Mouse (Mus musculus) erythroblast, embryonic 14.5 days (primary cell): Measurements from ENCODE around the gene Wwp2. TPM values are rescaled to one million over a fixed set of nuclear protein-coding genes. Genes with fewer than 3 reads are reported as not detected.
A peak's percentile ranks its signal among the peaks of the same experiment; 100 is the strongest.

Experiments used
- H3K27me3 ChIP-seq: 2 replicates; pipeline ENCODE4 v1.6.1; 2012; ENCODE audit warnings: inconsistent platforms; ENCODE audit not compliant: control insufficient read depth
- H3K36me3 ChIP-seq: 2 replicates; pipeline ENCODE4 v1.6.1; 2012; ENCODE audit warnings: mild to moderate bottlenecking, inconsistent platforms; ENCODE audit not compliant: control insufficient read depth
- H3K4me1 ChIP-seq: 2 replicates; pipeline ENCODE4 v1.6.1; 2012; ENCODE audit warnings: inconsistent platforms; ENCODE audit not compliant: control insufficient read depth
- H3K4me3 ChIP-seq: replicated peaks from 2 replicates; pipeline ENCODE3; 2012; ENCODE audit warnings: moderate library complexity, mild to moderate bottlenecking, inconsistent platforms
- H3K9me3 ChIP-seq: 2 replicates; pipeline ENCODE4 v1.6.1; 2012; ENCODE audit warnings: low read length, inconsistent platforms, mixed read lengths; ENCODE audit not compliant: control insufficient read depth
- GATA1 ChIP-seq: IDR thresholded peaks from 2 replicates; pipeline ENCODE4 v1.6.1; 2012; ENCODE audit warnings: low read length, inconsistent platforms, mixed read lengths
- TAL1 ChIP-seq: IDR thresholded peaks from 3 replicates; pipeline ENCODE4 v1.6.1; 2012; ENCODE audit warnings: low read length, inconsistent platforms, mixed read lengths
- polyA plus RNA-seq: library from polyadenylated mRNA; stranded (reverse); fragments of >175 nt; gene quantifications from 2 replicates; pipeline ENCODE4 v1.2.3, GENCODE M21; 2012

The Wwp2 gene
- 11.3 and 12.4 TPM in 2 replicates for polyA plus RNA-seq

GRCm38 (mm10) chr8:107435962-107436831 lies at the start of gene Wwp2:
Gene Wwp2, plus strand, starts transcription at chr8:107436365.
- no peaks in the 10 kb centered on the region for H3K9me3 ChIP-seq
- no peak for TF ChIP-seq GATA1
- no peak for TF ChIP-seq TAL1
- peak within 1 kb of the TSS; percentile 96 for H3K4me3 ChIP-seq
- peaks cover 51% of the 10 kb centered on the region for H3K4me1 ChIP-seq
- H3K27me3 ChIP-seq: peaks cover 3% of the 10 kb centered on the region
- H3K36me3 ChIP-seq: peaks cover 22% of the 10 kb centered on the region

DNA sequence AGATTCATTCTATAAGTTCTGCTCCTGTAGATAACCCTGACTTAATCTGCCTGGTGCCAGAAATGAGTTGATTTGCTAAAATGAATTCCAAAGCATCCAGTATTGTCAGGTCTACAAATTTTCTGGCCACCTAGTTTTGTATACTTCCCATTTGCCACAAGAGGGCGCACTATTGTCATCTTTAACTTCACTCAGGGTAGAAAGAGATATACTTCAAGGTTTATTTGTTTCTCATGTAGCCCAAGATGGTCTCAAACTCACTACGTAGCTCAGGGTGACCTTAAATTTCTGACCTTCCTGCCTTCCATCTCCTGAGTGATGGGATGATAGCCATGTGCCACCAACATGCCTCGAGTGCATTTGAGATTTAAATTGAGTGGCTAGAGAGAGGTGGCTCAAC lies 49.5 kb upstream of the Wwp2 start:
- H3K4me3 ChIP-seq: no peak overlapping the region
- H3K9me3 ChIP-seq: no peaks in the 10 kb centered on the region
- peaks cover 3% of the 10 kb centered on the region for H3K36me3 ChIP-seq
- TF ChIP-seq GATA1 (no peak), TAL1 (no peak)
- no peaks in the 10 kb centered on the region for H3K27me3 ChIP-seq
- peaks cover 12% of the 10 kb centered on the region for H3K4me1 ChIP-seq

DNA sequence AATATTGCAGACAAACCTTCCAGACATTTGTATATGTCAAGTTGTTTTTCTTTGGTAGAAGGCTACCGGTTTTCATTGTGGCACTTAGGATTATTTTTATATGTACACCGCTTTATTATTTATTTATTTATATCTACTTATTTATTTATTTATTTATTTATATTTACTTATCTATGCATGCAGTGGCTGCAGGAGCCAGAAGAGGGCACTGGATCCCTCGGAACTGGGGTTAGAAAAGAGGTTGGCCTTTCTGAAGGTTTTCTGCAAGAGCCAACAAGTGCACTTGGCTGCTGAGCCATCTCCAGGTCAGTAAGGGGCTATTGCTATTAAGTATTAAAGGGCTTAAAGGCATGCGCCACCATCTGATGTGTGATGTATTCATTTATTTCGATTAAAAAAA lies 48.3 kb upstream of the Wwp2 start:
- Histone ChIP-seq H3K4me3 (no peak overlapping the region), H3K27me3 (no peaks in the 10 kb centered on the region), H3K4me1 (peaks cover 12% of the 10 kb centered on the region), H3K9me3 (no peaks in the 10 kb centered on the region), H3K36me3 (peaks cover 3% of the 10 kb centered on the region)
- TF ChIP-seq GATA1 (no peak), TAL1 (no peak)

DNA sequence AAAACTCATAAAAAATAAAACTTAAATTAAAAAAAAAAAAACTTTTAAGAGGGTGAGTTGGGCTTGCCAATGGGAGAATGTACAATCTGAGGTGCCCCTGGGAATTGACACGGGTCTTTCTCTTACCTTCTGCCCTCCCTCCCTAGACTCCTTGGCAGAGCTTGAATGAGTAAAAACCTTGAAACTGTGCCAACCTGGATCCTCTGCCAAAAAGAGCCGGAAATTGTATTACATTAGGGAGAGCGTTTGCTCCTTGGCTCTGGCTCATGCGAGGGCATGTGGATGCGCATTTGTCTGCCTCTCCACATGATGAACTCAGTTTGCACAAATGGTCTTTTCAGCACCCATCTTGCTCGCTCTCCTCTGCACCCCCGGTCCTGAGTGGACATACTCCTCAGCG lies 46.6 kb upstream of the Wwp2 start:
- TF ChIP-seq TAL1 (no peak), GATA1 (no peak)
- H3K27me3 ChIP-seq: no peaks in the 10 kb centered on the region
- no peak overlapping the region for H3K4me3 ChIP-seq
- H3K36me3 ChIP-seq: peaks cover 3% of the 10 kb centered on the region
- H3K4me1 ChIP-seq: peaks cover 12% of the 10 kb centered on the region
- no peaks in the 10 kb centered on the region for H3K9me3 ChIP-seq

GRCm38 (mm10) chr8:107390476-107391135 lies 45.6 kb upstream of the Wwp2 start:
- Histone ChIP-seq H3K36me3 (peaks cover 3% of the 10 kb centered on the region), H3K27me3 (no peaks in the 10 kb centered on the region), H3K9me3 (no peaks in the 10 kb centered on the region), H3K4me1 (peaks cover 12% of the 10 kb centered on the region), H3K4me3 (no peak overlapping the region)
- no peak for TF ChIP-seq TAL1
- no peak for TF ChIP-seq GATA1

- TF ChIP-seq TAL1: no peak
- TF ChIP-seq GATA1: no peak
- Histone ChIP-seq H3K27me3 (no peaks in the 10 kb centered on the region), H3K4me1 (peaks cover 8% of the 10 kb centered on the region), H3K4me3 (no peak overlapping the region), H3K36me3 (peaks cover 3% of the 10 kb centered on the region), H3K9me3 (no peaks in the 10 kb centered on the region)
Measured at GRCm38 (mm10) chr8:107391136-107391516, 45.0 kb upstream of the Wwp2 start.

GRCm38 (mm10) chr8:107395397-107395796 lies 40.8 kb upstream of the Wwp2 start:
- Histone ChIP-seq H3K9me3 (no peaks in the 10 kb centered on the region), H3K36me3 (no peaks in the 10 kb centered on the region; the same call in 1 of the 2 replicates), H3K27me3 (no peaks in the 10 kb centered on the region), H3K4me1 (peaks cover 24% of the 10 kb centered on the region), H3K4me3 (no peak overlapping the region)
- no peak for TF ChIP-seq GATA1
- no peak for TF ChIP-seq TAL1

DNA sequence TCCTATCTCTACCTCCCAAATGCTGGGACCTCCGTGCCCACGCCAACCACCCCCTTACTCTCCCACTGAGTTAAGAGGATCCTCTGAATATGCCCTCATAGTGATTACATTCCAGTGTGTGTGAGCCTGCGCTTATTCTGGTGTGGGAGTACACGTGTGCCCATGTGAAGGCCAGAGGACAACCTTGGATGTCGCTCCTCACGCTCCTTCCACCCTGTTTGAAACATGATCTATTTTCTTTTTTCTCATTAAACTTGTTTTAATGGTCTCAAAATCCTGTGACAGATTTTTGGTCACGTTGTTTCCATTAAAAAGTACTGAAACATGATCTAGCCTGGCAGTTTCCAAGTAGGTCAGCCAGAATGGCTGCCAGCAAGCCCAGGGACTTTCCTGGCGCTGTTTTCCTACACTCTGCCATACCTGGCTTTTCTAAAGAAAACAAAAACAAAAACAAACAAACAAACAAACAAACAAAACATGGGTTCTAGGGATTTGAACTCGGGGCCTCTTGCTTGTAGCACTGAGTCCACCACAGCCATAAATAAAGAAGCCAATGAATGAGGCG lies 40.0 kb upstream of the Wwp2 start:
- H3K27me3 ChIP-seq: no peaks in the 10 kb centered on the region
- H3K9me3 ChIP-seq: no peaks in the 10 kb centered on the region
- H3K4me1 ChIP-seq: peaks cover 27% of the 10 kb centered on the region
- peaks cover 4% of the 10 kb centered on the region; the same call in 1 of the 2 replicates for H3K36me3 ChIP-seq
- TF ChIP-seq GATA1 (no peak), TAL1 (no peak)
- H3K4me3 ChIP-seq: no peak overlapping the region

- TF ChIP-seq GATA1 (no peak), TAL1 (no peak)
- Histone ChIP-seq H3K4me3 (no peak overlapping the region), H3K9me3 (no peaks in the 10 kb centered on the region), H3K27me3 (no peaks in the 10 kb centered on the region), H3K36me3 (peaks cover 4% of the 10 kb centered on the region; the same call in 1 of the 2 replicates), H3K4me1 (peaks cover 42% of the 10 kb centered on the region)
Measured at GRCm38 (mm10) chr8:107397665-107398064, 38.5 kb upstream of the Wwp2 start.
